Mouse (Mus musculus) MEL (cell line): ENCODE data around the gene Bach2. TPM values are rescaled to one million over a fixed set of nuclear protein-coding genes. Genes with fewer than 3 reads are reported as not detected.

Experiments
- DNase-seq: peaks from one replicate; pipeline ENCODE4 v3.0.0; 2011; ENCODE audit warnings: low read depth, low spot score
- H3K27ac ChIP-seq: 2 replicates; pipeline ENCODE4 v1.5.1; 2012; ENCODE audit warnings: low read depth, mild to moderate bottlenecking, control low read depth, low read length, moderate library complexity; ENCODE audit not compliant: control insufficient read depth
- H3K27me3 ChIP-seq, 2 experiments: fragments of 150-350 bp in 1 of 2; sonication (generic) in 1 of 2; 2 replicates each; pipeline ENCODE4 v1.6.1; 2012; ENCODE audit warnings: low read length in 2 of 2, mild to moderate bottlenecking in 2 of 2, improper control_type of control experiment in 1 of 2, moderate library complexity in 1 of 2; ENCODE audit not compliant: insufficient read depth in 2 of 2, control insufficient read depth in 1 of 2
- H3K36me3 ChIP-seq, 2 experiments: 2 replicates each; pipeline ENCODE4 v1.6.1; 2012 to 2014; ENCODE audit warnings: low read length in 2 of 2, improper control_type of control experiment in 1 of 2, inconsistent platforms in 1 of 2, mild to moderate bottlenecking in 1 of 2; ENCODE audit not compliant: insufficient read depth in 2 of 2, control insufficient read depth in 1 of 2
- H3K4me1 ChIP-seq, 2 experiments: fragments of 150-350 bp in 1 of 2; sonication (generic) in 1 of 2; 2 replicates each; pipeline ENCODE4 v1.6.1; 2012; ENCODE audit warnings: low read length in 2 of 2, improper control_type of control experiment in 1 of 2, mild to moderate bottlenecking in 1 of 2; ENCODE audit not compliant: insufficient read depth in 2 of 2, control insufficient read depth in 1 of 2
- H3K4me3 ChIP-seq, 2 experiments: fragments of 150-350 bp in 1 of 2; sonication (generic) in 1 of 2; 2 replicates each; pipeline ENCODE4 v1.5.1; 2012; ENCODE audit warnings: low read depth in 2 of 2, low read length in 2 of 2, mild to moderate bottlenecking in 2 of 2, moderate library complexity in 2 of 2, control low read depth in 1 of 2, improper control_type of control experiment in 1 of 2; ENCODE audit not compliant: control insufficient read depth in 1 of 2, insufficient read depth in 1 of 2
- H3K79me2 ChIP-seq: 2 replicates; pipeline ENCODE4 v1.6.1; 2012; ENCODE audit warnings: mild to moderate bottlenecking, low read length, moderate library complexity; ENCODE audit not compliant: control insufficient read depth, poor library complexity, insufficient read depth
- H3K9ac ChIP-seq: 2 replicates; pipeline ENCODE4 v1.6.1; 2012; ENCODE audit warnings: low read depth, mild to moderate bottlenecking, control low read depth, low read length, moderate library complexity; ENCODE audit not compliant: control insufficient read depth, poor library complexity, severe bottlenecking
- H3K9me3 ChIP-seq: fragments of 150-350 bp; sonication (generic); replicated peaks from 2 replicates; pipeline ENCODE4 v1.6.1; 2012; ENCODE audit warnings: mild to moderate bottlenecking, low read length, improper control_type of control experiment, moderate library complexity; ENCODE audit not compliant: insufficient read depth
- BHLHE40 ChIP-seq: IDR thresholded peaks from 2 replicates; pipeline ENCODE4 v1.6.1; 2012; ENCODE audit warnings: low read depth, mild to moderate bottlenecking, inconsistent platforms, low read length, improper control_type of control experiment, borderline replicate concordance
- CHD1 ChIP-seq: IDR thresholded peaks from 2 replicates; pipeline ENCODE4 v1.6.1; 2012; ENCODE audit warnings: low read depth, mild to moderate bottlenecking, inconsistent platforms, low read length, improper control_type of control experiment
- ELF1 ChIP-seq: IDR thresholded peaks from 2 replicates; pipeline ENCODE4 v1.6.1; 2014; ENCODE audit warnings: low read depth, mild to moderate bottlenecking, inconsistent platforms, low read length, improper control_type of control experiment, moderate library complexity
- EP300 ChIP-seq, 2 experiments: IDR thresholded peaks; 2 replicates each; pipeline ENCODE4 v1.6.1; 2011; ENCODE audit warnings: improper control_type of control experiment in 2 of 2, low read length in 2 of 2, low read depth in 1 of 2, mild to moderate bottlenecking in 1 of 2
- GABPA ChIP-seq: IDR thresholded peaks from 2 replicates; pipeline ENCODE4 v1.6.1; 2012; ENCODE audit warnings: low read depth, mild to moderate bottlenecking, inconsistent platforms, low read length, improper control_type of control experiment, moderate library complexity
- GATA1 ChIP-seq: IDR thresholded peaks from 2 replicates; pipeline ENCODE4 v1.6.1; 2011; ENCODE audit warnings: low read depth, low read length, improper control_type of control experiment
- KAT2A ChIP-seq: conservative IDR thresholded peaks from 2 replicates; pipeline ENCODE4 v1.6.1; 2012; ENCODE audit warnings: low read depth, low read length, improper control_type of control experiment, inconsistent platforms
- MAFK ChIP-seq: IDR thresholded peaks from 2 replicates; pipeline ENCODE4 v1.6.1; 2011; ENCODE audit warnings: low read depth, mild to moderate bottlenecking, low read length, improper control_type of control experiment, borderline replicate concordance
- MAZ ChIP-seq: IDR thresholded peaks from 2 replicates; pipeline ENCODE4 v1.6.1; 2012; ENCODE audit warnings: low read depth, mild to moderate bottlenecking, inconsistent platforms, low read length, improper control_type of control experiment
- MEF2A ChIP-seq: IDR thresholded peaks from 2 replicates; pipeline ENCODE4 v1.6.1; 2014; ENCODE audit warnings: low read depth, mild to moderate bottlenecking, inconsistent platforms, low read length, improper control_type of control experiment; ENCODE audit not compliant: poor library complexity, insufficient replicate concordance, severe bottlenecking; ENCODE audit errors: extremely low read depth
- MXI1 ChIP-seq: IDR thresholded peaks from 2 replicates; pipeline ENCODE4 v1.6.1; 2011; ENCODE audit warnings: mild to moderate bottlenecking, low read depth, low read length, improper control_type of control experiment
- MYB ChIP-seq: IDR thresholded peaks from 2 replicates; pipeline ENCODE4 v1.6.1; 2011; ENCODE audit warnings: mild to moderate bottlenecking, low read depth, low read length, improper control_type of control experiment
- POLR2A ChIP-seq, 2 experiments: IDR thresholded peaks; 2 replicates each; pipeline ENCODE4 v1.6.1; 2011 to 2012; ENCODE audit warnings: low read length in 2 of 2, mild to moderate bottlenecking in 2 of 2, control low read depth in 1 of 2, improper control_type of control experiment in 1 of 2, low read depth in 1 of 2, moderate library complexity in 1 of 2; ENCODE audit not compliant: control insufficient read depth in 1 of 2, insufficient read depth in 1 of 2, poor library complexity in 1 of 2
- POLR2AphosphoS2 ChIP-seq: IDR thresholded peaks from 2 replicates; pipeline ENCODE4 v1.6.1; 2011; ENCODE audit warnings: low read length, improper control_type of control experiment
- POLR2AphosphoS5 ChIP-seq: IDR thresholded peaks from 2 replicates; pipeline ENCODE4 v1.6.1; 2012; ENCODE audit warnings: low read depth, borderline replicate concordance, mild to moderate bottlenecking, inconsistent platforms, low read length, moderate library complexity, mixed read lengths
- RAD21 ChIP-seq: IDR thresholded peaks from 2 replicates; pipeline ENCODE4 v1.6.1; 2011; ENCODE audit warnings: mild to moderate bottlenecking, low read depth, low read length, improper control_type of control experiment
- SIN3A ChIP-seq: IDR thresholded peaks from 2 replicates; pipeline ENCODE4 v1.6.1; 2012; ENCODE audit warnings: low read length, improper control_type of control experiment, inconsistent platforms
- SMC3 ChIP-seq: IDR thresholded peaks from 2 replicates; pipeline ENCODE4 v1.6.1; 2011; ENCODE audit warnings: low read depth, low read length, improper control_type of control experiment
- TAL1 ChIP-seq: IDR thresholded peaks from 2 replicates; pipeline ENCODE4 v1.6.1; 2012; ENCODE audit warnings: mild to moderate bottlenecking, inconsistent platforms, low read length, moderate library complexity, mixed read lengths
- TBP ChIP-seq: IDR thresholded peaks from 2 replicates; pipeline ENCODE4 v1.8.0; 2011; ENCODE audit warnings: low read depth, low read length, improper control_type of control experiment
- TCF12 ChIP-seq: IDR thresholded peaks from 2 replicates; pipeline ENCODE4 v1.6.1; 2014; ENCODE audit warnings: low read depth, mild to moderate bottlenecking, inconsistent platforms, low read length, improper control_type of control experiment, moderate library complexity
- UBTF ChIP-seq: IDR thresholded peaks from 2 replicates; pipeline ENCODE4 v1.6.1; 2012; ENCODE audit warnings: low read depth, mild to moderate bottlenecking, inconsistent platforms, low read length, improper control_type of control experiment, moderate library complexity, borderline replicate concordance; ENCODE audit not compliant: insufficient read depth
- USF2 ChIP-seq, 2 experiments: IDR thresholded peaks; 2 replicates each; pipeline ENCODE4 v1.6.1; 2011 to 2012; ENCODE audit warnings: improper control_type of control experiment in 2 of 2, low read length in 2 of 2, borderline replicate concordance in 1 of 2, inconsistent platforms in 1 of 2, low read depth in 1 of 2, mild to moderate bottlenecking in 1 of 2; ENCODE audit not compliant: insufficient read depth in 1 of 2
- ZKSCAN1 ChIP-seq: IDR thresholded peaks from 2 replicates; pipeline ENCODE4 v1.6.1; 2012; ENCODE audit warnings: low read depth, mild to moderate bottlenecking, inconsistent platforms, low read length, improper control_type of control experiment, moderate library complexity
- polyA plus RNA-seq, 2 experiments: library from polyadenylated mRNA; stranded (reverse) in 1 of 2; unstranded in 1 of 2; fragments of >175 nt in 1 of 2; fragments of >200 nt in 1 of 2; gene quantifications; 2 replicates each; pipeline versions ENCODE4 v1.2.1 to v1.2.4; 2012; ENCODE audit warnings: low replicate concordance in 2 of 2, low read depth in 1 of 2; ENCODE audit not compliant: insufficient read length in 2 of 2, insufficient read depth in 1 of 2, missing spikeins in 1 of 2
- total RNA-seq: library from RNA; depleted of rRNA; stranded (reverse); fragments of 300-350 nt; gene quantifications from 2 replicates; pipeline ENCODE4 v1.2.3, GENCODE M21; 2012

The Bach2 gene
- total and polyA plus RNA-seq, 3 experiments: 0.04 TPM; not detected in 2

GRCm38 (mm10) chr4:32302668-32303067, 64.1 kb downstream of the Bach2 start:
- H3K27ac ChIP-seq: no peak overlapping the region
- H3K4me1 ChIP-seq: no peaks in the 10 kb centered on the region
- no peak for TF ChIP-seq GABPA
- no peak for TF ChIP-seq SMC3
- TF ChIP-seq MAZ: no peak
- TF ChIP-seq RAD21: no peak
- TF ChIP-seq TAL1: no peak
- TF ChIP-seq ZKSCAN1: no peak
- TF ChIP-seq BHLHE40: no peak
- no peak for TF ChIP-seq GATA1
- TF ChIP-seq USF2 (IDR thresholded peaks at IDR 0.05; ENCODE audit: borderline replicate concordance in 1 of 2, insufficient read depth in 1 of 2, low read depth in 1 of 2, low read length in 2 of 2): no peak
- no peak for TF ChIP-seq UBTF
- TF ChIP-seq POLR2AphosphoS5: no peak

GRCm38 (mm10) chr4:32303076-32303475, 64.5 kb downstream of the Bach2 start:
- Histone ChIP-seq H3K27ac (no peak overlapping the region), H3K9me3 (no peaks in the 10 kb centered on the region), H3K4me1 (no peaks in the 10 kb centered on the region), H3K79me2 (no peaks in the 10 kb centered on the region), H3K9ac (no peak overlapping the region), H3K27me3 (peaks cover 0 to 11% of the 10 kb centered on the region in 2 experiments)
- DNase-seq: peak; percentile 4
- no peak for TF ChIP-seq CHD1
- TF ChIP-seq, all 39 proteins: peak for 0
- Histone ChIP-seq H3K4me3 (no peak overlapping the region), H3K36me3 (no peaks in the 10 kb centered on the region)

More at GRCm38 (mm10) chr4:32302668-32303067, 64.1 kb downstream of the Bach2 start:
- Histone ChIP-seq H3K9ac (no peak overlapping the region), H3K36me3 (no peaks in the 10 kb centered on the region), H3K27me3 (peaks cover 0 to 9% of the 10 kb centered on the region in 2 experiments), H3K79me2 (no peaks in the 10 kb centered on the region), H3K4me3 (no peak overlapping the region), H3K9me3 (no peaks in the 10 kb centered on the region)
- DNase-seq: no peak

GRCm38 (mm10) chr4:32303674-32304073, 65.1 kb downstream of the Bach2 start:
- TF ChIP-seq MEF2A: no peak
- no peak for TF ChIP-seq EP300 (IDR thresholded peaks at IDR 0.05; ENCODE audit: low read depth in 1 of 2, low read length in 2 of 2)
- TF ChIP-seq MYB: no peak
- no peak for TF ChIP-seq POLR2AphosphoS2
- no peak for TF ChIP-seq POLR2A (IDR thresholded peaks at IDR 0.05; ENCODE audit: control insufficient read depth in 1 of 2, insufficient read depth in 1 of 2, low read depth in 1 of 2, low read length in 2 of 2, poor library complexity in 1 of 2)
- TF ChIP-seq BHLHE40: no peak
- no peak for TF ChIP-seq ELF1
- TF ChIP-seq MXI1: no peak
- TF ChIP-seq KAT2A: no peak
- no peak for TF ChIP-seq TCF12
- TF ChIP-seq UBTF: no peak
- no peak for TF ChIP-seq GATA1
- TF ChIP-seq SIN3A: no peak
- no peak for TF ChIP-seq TBP
- TF ChIP-seq MAFK: no peak
- no peak for TF ChIP-seq MAZ
- no peak for TF ChIP-seq GABPA
- TF ChIP-seq, all 39 proteins: peak for 0
- no peak overlapping the region for H3K9ac ChIP-seq
- peaks cover 0 to 11% of the 10 kb centered on the region in 2 experiments; a peak in 3 of 4 replicates for H3K27me3 ChIP-seq
- peak overlapping the region in 1 of 2 experiments; percentile 46; a peak in 2 of 4 replicates for H3K4me3 ChIP-seq
- H3K27ac ChIP-seq: no peak overlapping the region
- no peaks in the 10 kb centered on the region for H3K9me3 ChIP-seq
- H3K79me2 ChIP-seq: no peaks in the 10 kb centered on the region
- peak; percentile 52 for DNase-seq
- no peaks in the 10 kb centered on the region for H3K4me1 ChIP-seq
- no peaks in the 10 kb centered on the region for H3K36me3 ChIP-seq
